Mouse (Mus musculus) erythroblast, adult 5-6 weeks (primary cell): ENCODE data around the gene Tex37. TPM values are rescaled to one million over a fixed set of nuclear protein-coding genes. Genes with fewer than 3 reads are reported as not detected.

Experiments
- ATAC-seq: replicated peaks from 2 replicates; pipeline ENCODE4 v1.8.0; 2016; ENCODE audit warnings: moderate number of reproducible peaks, mild to moderate bottlenecking, moderate TSS enrichment, inconsistent platforms; ENCODE audit not compliant: poor library complexity, low FRiP score, severe bottlenecking
- total RNA-seq, 2 experiments: library from RNA; stranded (forward) in 1 of 2; stranded (reverse) in 1 of 2; fragments of 150-400 nt in 1 of 2; fragments of 200-764, 138-1000 nt in 1 of 2; gene quantifications; 2 replicates each; pipeline versions ENCODE4 v1.2.3 to v1.2.4; 2015 to 2017; ENCODE audit warnings: low replicate concordance in 2 of 2

Tex37 gene
- total RNA-seq (2015; ENCODE audit: low replicate concordance): not detected in 2 replicates
- total RNA-seq (2017; ENCODE audit: low replicate concordance): not detected in 2 replicates

DNA sequence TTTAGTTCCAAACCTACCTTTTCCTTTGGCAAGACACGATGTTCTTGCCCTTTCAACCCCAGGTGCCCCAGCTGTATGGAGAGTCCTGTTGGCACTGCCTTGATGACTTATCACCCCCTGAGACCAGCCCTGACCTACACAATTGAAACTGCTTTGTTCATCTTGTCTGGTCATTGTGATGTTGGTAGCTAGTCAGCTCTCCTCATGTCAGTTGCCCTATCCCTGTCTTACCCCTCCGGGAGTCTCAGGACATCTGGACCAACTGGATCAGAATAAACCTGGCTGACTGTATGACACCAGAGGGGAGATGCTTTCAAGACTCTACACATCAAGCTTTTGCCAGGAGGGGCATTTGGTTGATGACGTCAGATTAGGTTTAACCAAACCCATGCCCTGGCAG, at the start of gene Tex37:
TSS of gene Tex37 (minus strand) at position 101 of the 400 bp plus-strand sequence.
- no peak for ATAC-seq

- no peak for ATAC-seq
Measured at GRCm38 (mm10) chr6:70968291-70968690, 49.6 kb upstream of the Tex37 start.

DNA sequence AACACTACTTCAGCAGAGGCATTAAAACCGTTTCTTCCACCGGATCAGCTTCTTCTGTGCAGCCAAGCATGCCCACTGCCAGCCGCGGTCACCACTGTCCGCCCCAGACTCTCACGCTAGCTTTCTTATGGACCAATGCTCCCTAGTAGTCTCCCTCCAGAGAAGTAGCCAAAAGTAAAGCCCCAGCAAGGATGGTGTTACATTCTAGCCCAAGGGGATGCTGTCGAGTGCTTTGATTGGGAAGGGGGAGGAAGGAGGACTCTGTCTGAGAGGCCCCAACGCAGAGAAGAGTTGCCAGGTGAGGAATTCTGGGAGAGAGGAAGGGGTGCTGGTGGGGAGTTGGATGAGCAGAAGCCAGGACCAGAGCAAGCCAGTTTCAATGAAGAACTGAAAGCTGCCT, 48.7 kb upstream of the Tex37 start:
- no peak for ATAC-seq

GRCm38 (mm10) chr6:70965694-70966093, 47.0 kb upstream of the Tex37 start:
- no peak for ATAC-seq

DNA sequence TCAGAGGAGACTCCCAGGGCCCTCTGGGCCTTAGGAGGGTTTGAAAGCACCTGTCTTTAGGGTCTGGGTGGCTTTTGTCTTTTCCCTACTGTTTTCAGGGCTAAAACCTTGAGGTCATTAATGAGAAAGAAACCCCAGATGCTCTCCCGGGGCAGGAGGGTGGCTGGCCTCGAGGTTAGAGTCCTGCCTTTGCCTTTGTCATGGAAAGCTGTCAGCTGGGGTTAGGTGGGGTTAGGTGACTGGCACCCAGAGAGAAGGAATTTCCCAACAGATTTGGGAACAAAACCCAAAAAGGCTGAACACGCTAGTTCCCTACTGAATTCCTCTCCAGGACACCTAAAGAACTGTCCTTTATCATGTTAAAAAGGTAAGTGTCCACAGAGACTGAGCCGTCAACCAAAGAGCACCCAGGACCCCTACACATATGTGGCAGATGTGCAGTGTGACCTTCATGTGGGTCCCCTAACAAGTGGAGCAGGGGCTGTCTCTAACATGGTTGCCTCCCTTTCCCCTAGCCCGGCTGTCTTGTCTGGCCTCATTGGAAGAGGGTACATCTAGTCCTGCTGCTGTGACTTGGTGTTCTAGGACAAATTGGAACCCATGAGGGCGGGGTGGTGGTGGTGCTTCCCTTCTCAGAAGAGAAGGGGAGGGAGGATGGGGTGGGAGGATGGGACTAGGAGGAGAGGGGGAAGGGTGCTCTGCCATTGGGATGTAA, 45.5 kb upstream of the Tex37 start:
- no peak for ATAC-seq

DNA sequence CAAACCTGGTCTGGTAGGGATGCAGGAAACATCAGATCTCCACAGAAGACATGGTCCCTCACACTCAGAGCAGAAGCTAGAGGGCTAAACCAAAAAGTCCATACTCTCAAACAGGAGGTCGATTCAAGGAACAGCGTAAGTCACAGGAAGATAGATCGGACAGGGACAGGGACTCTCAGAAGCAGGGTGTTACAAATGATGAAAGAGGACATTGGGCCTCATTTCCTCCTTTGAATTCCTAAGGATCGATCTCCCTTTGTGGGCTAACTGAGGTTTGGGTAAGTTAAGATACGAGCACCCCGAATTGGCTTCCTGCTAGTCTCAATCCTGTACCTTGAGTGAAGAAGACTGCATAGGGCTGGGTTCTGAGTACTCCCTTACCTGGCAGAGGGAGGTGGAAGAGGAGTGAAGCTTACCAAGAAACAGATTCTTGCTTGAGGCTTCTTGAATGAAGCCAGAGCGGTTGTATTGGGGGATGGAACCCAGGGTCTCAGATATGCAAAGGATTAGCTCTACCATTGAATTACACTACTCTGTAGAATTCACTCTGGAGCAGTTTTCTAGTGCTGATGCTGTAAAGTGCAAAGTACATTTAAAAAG, 38.7 kb upstream of the Tex37 start:
- ATAC-seq: no peak

GRCm38 (mm10) chr6:70956936-70957335, 38.2 kb upstream of the Tex37 start:
- no peak for ATAC-seq

GRCm38 (mm10) chr6:70956285-70956912, 37.7 kb upstream of the Tex37 start, which contains the start of gene Foxi3:
Gene Foxi3, plus strand, starts transcription at chr6:70956531.
- no peak for ATAC-seq

DNA sequence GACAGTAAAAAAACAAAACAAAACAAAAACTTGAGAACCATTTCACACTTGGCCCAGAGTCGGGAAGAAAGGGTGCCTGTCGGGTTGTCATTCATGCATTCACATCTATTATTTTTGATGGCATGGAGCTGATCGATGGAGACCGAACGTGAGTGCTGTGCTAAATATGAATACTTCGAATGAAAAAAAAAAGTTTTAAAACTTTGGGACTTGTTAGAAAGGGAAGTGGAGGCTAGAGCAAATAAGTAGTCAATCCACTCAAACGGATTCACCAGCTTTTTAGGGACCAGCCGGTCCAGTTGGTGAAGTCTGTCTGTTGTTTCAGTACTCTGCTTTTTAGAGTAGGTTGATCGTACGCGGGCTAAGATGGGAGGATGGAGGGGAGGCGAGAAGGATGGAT, 37.1 kb upstream of the Tex37 start:
- ATAC-seq: no peak

- ATAC-seq: no peak
Measured at GRCm38 (mm10) chr6:70955291-70955800, 36.6 kb upstream of the Tex37 start.

DNA sequence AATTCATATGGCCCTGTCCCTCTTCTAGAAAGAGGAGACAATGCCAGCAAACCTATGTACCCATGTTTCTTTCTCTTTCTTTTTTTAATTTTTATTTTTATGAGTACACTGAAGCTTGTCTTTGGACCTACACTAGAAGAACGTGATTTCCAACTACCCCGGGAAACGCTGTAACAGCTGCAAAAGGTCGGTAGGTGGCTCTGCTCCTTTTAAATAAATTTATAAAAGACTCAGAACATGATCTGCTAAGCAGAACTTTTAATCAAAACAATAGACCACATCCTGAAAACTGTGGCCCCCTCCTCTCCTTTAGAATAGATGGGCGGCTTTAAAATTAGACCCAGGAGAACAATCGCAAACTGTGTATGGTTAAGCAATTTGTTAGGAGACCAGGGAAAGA, 35.3 kb upstream of the Tex37 start:
- no peak for ATAC-seq

GRCm38 (mm10) chr6:70953274-70953673, 34.5 kb upstream of the Tex37 start:
- no peak for ATAC-seq

DNA sequence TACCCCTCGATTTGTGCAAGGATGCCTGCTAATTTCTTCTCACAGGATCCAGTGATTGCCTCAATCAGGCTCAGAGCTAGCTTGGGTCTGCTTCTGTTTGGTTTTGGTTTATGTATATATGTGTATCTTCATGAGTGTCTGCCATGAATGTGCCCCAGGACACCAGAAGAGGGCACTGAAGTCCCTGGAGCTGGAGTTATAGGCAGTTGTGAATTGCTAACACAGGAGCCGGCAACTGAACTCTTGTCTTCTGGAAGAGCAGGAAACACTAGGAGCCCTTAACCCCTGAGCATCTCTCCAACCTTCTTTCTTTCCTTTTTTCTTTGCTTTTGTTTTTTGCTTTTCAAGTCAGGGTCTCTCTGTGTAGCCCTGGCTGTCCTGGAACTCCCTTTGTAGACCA, 13.1 kb upstream of the Tex37 start:
- ATAC-seq: no peak

- peak; percentile 57; the same call in 1 of the 2 replicates for ATAC-seq
Measured at GRCm38 (mm10) chr6:70921274-70922074, 2.7 kb upstream of the Tex37 start.

GRCm38 (mm10) chr6:70912396-70912765, 6.3 kb downstream of the Tex37 start:
- no peak for ATAC-seq

GRCm38 (mm10) chr6:70911668-70912395, 6.9 kb downstream of the Tex37 start:
- ATAC-seq: no peak

DNA sequence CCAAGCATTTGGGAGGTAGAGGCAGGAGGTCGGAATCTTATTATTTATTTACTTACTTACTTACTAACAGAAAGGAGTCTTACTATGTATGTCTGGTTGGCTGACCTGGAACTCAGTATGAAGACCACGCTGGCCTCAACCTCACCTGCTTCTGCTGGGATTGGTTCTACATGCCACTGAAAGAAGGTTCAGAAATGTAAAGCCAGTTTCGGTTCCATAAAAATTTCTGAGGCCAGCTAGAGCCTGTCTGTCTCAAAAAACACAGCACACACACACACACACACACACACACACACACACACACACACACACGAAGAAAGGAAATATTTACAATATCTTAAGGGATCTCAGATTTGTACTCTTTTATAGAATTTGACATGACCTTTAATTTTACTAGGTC, 8.4 kb downstream of the Tex37 start:
- ATAC-seq: no peak

- ATAC-seq: no peak
Measured at GRCm38 (mm10) chr6:70909572-70909971, 9.2 kb downstream of the Tex37 start.

DNA sequence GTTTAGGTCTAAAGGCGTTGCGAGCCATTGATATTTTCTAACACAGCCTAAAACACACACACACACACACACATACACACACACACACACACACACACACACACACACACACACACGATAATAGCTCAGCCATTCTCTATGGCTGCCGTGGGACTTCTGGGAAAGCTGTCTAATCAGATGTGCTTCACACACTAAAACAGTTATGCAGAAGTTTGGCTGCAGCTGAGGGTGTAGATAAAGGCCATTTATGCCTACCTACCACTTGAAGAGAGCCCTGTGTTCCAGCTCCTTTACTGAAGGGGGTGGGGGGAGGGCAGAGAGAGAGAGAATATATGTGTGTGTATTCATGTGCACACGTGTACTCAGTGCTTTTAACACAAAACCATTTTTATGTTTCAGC, 15.0 kb downstream of the Tex37 start:
- no peak for ATAC-seq
